Mouse (Mus musculus): ENCODE data around the gene Opcml. TPM values are rescaled to one million over a fixed set of nuclear protein-coding genes. Genes with fewer than 3 reads are reported as not detected.

The Opcml gene
- polyA plus RNA-seq, 1 experiment: not detected

GRCm38 (mm10) chr9:28405816-28406215 is 615.2 kb downstream of the Opcml start:
- H3K4me1 ChIP-seq (ENCODE audit: control insufficient read depth, insufficient read depth, low read length): no peaks in the 10 kb centered on the region
- no peaks in the 10 kb centered on the region for H3K36me3 ChIP-seq (ENCODE audit: control insufficient read depth, insufficient read depth, low read length, poor library complexity, severe bottlenecking)
- no peak overlapping the region for H3K27ac ChIP-seq (ENCODE audit: insufficient read depth, low read length)
- no peak overlapping the region for H3K9ac ChIP-seq (ENCODE audit: low read depth, poor library complexity, severe bottlenecking)
- TF ChIP-seq EP300 (IDR thresholded peaks at IDR 0.05; ENCODE audit: insufficient read depth, low read depth, low read length) (no peak), CTCF (IDR thresholded peaks at IDR 0.05; ENCODE audit: low read depth, low read length) (no peak), POLR2A (IDR thresholded peaks at IDR 0.05; ENCODE audit: insufficient read depth, low read length) (no peak)
- no peak overlapping the region for H3K4me3 ChIP-seq (ENCODE audit: low read depth, low read length)
- no peaks in the 10 kb centered on the region for H3K9me3 ChIP-seq (replicated peaks; ENCODE audit: control insufficient read depth, insufficient read depth, low read length, poor library complexity, severe bottlenecking)
- peaks cover 6% of the 10 kb centered on the region for H3K27me3 ChIP-seq (ENCODE audit: control insufficient read depth, insufficient read depth, low read length, poor library complexity, severe bottlenecking)

GRCm38 (mm10) chr9:28420808-28421207 is 630.2 kb downstream of the Opcml start:
- Histone ChIP-seq H3K36me3 (ENCODE audit: control insufficient read depth, insufficient read depth, low read length, poor library complexity, severe bottlenecking) (no peaks in the 10 kb centered on the region), H3K27me3 (ENCODE audit: control insufficient read depth, insufficient read depth, low read length, poor library complexity, severe bottlenecking) (no peaks in the 10 kb centered on the region)
- no peak for TF ChIP-seq EP300 (IDR thresholded peaks at IDR 0.05; ENCODE audit: insufficient read depth, low read depth, low read length)
- no peak for TF ChIP-seq CTCF (IDR thresholded peaks at IDR 0.05; ENCODE audit: low read depth, low read length)

GRCm38 (mm10) chr9:28423407-28423806 is 632.8 kb downstream of the Opcml start:
- Histone ChIP-seq H3K4me3 (ENCODE audit: low read depth, low read length) (no peak overlapping the region), H3K27ac (ENCODE audit: insufficient read depth, low read length) (no peak overlapping the region), H3K27me3 (ENCODE audit: control insufficient read depth, insufficient read depth, low read length, poor library complexity, severe bottlenecking) (no peaks in the 10 kb centered on the region), H3K4me1 (ENCODE audit: control insufficient read depth, insufficient read depth, low read length) (no peaks in the 10 kb centered on the region), H3K9me3 (replicated peaks; ENCODE audit: control insufficient read depth, insufficient read depth, low read length, poor library complexity, severe bottlenecking) (no peaks in the 10 kb centered on the region), H3K9ac (ENCODE audit: low read depth, poor library complexity, severe bottlenecking) (no peak overlapping the region), H3K36me3 (ENCODE audit: control insufficient read depth, insufficient read depth, low read length, poor library complexity, severe bottlenecking) (no peaks in the 10 kb centered on the region)
- TF ChIP-seq CTCF (IDR thresholded peaks at IDR 0.05; ENCODE audit: low read depth, low read length) (no peak), POLR2A (IDR thresholded peaks at IDR 0.05; ENCODE audit: insufficient read depth, low read length) (no peak), EP300 (IDR thresholded peaks at IDR 0.05; ENCODE audit: insufficient read depth, low read depth, low read length) (no peak)

More at GRCm38 (mm10) chr9:28420808-28421207, 630.2 kb downstream of the Opcml start:
- Histone ChIP-seq H3K27ac (ENCODE audit: insufficient read depth, low read length) (no peak overlapping the region), H3K4me1 (ENCODE audit: control insufficient read depth, insufficient read depth, low read length) (no peaks in the 10 kb centered on the region), H3K9ac (ENCODE audit: low read depth, poor library complexity, severe bottlenecking) (no peak overlapping the region), H3K4me3 (ENCODE audit: low read depth, low read length) (no peak overlapping the region), H3K9me3 (replicated peaks; ENCODE audit: control insufficient read depth, insufficient read depth, low read length, poor library complexity, severe bottlenecking) (no peaks in the 10 kb centered on the region)

- H3K36me3 ChIP-seq (ENCODE audit: control insufficient read depth, insufficient read depth, low read length, poor library complexity, severe bottlenecking): no peaks in the 10 kb centered on the region
- no peak overlapping the region for H3K9ac ChIP-seq (ENCODE audit: low read depth, poor library complexity, severe bottlenecking)
- TF ChIP-seq POLR2A (IDR thresholded peaks at IDR 0.05; ENCODE audit: insufficient read depth, low read length) (no peak), EP300 (IDR thresholded peaks at IDR 0.05; ENCODE audit: insufficient read depth, low read depth, low read length) (no peak)
- no peaks in the 10 kb centered on the region for H3K27me3 ChIP-seq (ENCODE audit: control insufficient read depth, insufficient read depth, low read length, poor library complexity, severe bottlenecking)
- no peak overlapping the region for H3K4me3 ChIP-seq (ENCODE audit: low read depth, low read length)
- H3K4me1 ChIP-seq (ENCODE audit: control insufficient read depth, insufficient read depth, low read length): no peaks in the 10 kb centered on the region
- no peaks in the 10 kb centered on the region for H3K9me3 ChIP-seq (replicated peaks; ENCODE audit: control insufficient read depth, insufficient read depth, low read length, poor library complexity, severe bottlenecking)
- no peak overlapping the region for H3K27ac ChIP-seq (ENCODE audit: insufficient read depth, low read length)
Measured at GRCm38 (mm10) chr9:28432159-28432558, 641.6 kb downstream of the Opcml start.

- no peaks in the 10 kb centered on the region for H3K27me3 ChIP-seq (ENCODE audit: control insufficient read depth, insufficient read depth, low read length, poor library complexity, severe bottlenecking)
- H3K9ac ChIP-seq (ENCODE audit: low read depth, poor library complexity, severe bottlenecking): no peak overlapping the region
- no peaks in the 10 kb centered on the region for H3K9me3 ChIP-seq (replicated peaks; ENCODE audit: control insufficient read depth, insufficient read depth, low read length, poor library complexity, severe bottlenecking)
- H3K4me1 ChIP-seq (ENCODE audit: control insufficient read depth, insufficient read depth, low read length): peaks cover 2% of the 10 kb centered on the region
- H3K36me3 ChIP-seq (ENCODE audit: control insufficient read depth, insufficient read depth, low read length, poor library complexity, severe bottlenecking): no peaks in the 10 kb centered on the region
- no peak overlapping the region for H3K4me3 ChIP-seq (ENCODE audit: low read depth, low read length)
- TF ChIP-seq EP300 (IDR thresholded peaks at IDR 0.05; ENCODE audit: insufficient read depth, low read depth, low read length) (no peak), POLR2A (IDR thresholded peaks at IDR 0.05; ENCODE audit: insufficient read depth, low read length) (no peak), CTCF (IDR thresholded peaks at IDR 0.05; ENCODE audit: low read depth, low read length) (no peak)
- no peak overlapping the region for H3K27ac ChIP-seq (ENCODE audit: insufficient read depth, low read length)
Measured at GRCm38 (mm10) chr9:28438752-28439151, 648.2 kb downstream of the Opcml start.

GRCm38 (mm10) chr9:28439433-28440191 is 649.0 kb downstream of the Opcml start:
- Histone ChIP-seq H3K27ac (ENCODE audit: insufficient read depth, low read length) (no peak overlapping the region), H3K9me3 (replicated peaks; ENCODE audit: control insufficient read depth, insufficient read depth, low read length, poor library complexity, severe bottlenecking) (no peaks in the 10 kb centered on the region), H3K9ac (ENCODE audit: low read depth, poor library complexity, severe bottlenecking) (no peak overlapping the region), H3K4me1 (ENCODE audit: control insufficient read depth, insufficient read depth, low read length) (peaks cover 2% of the 10 kb centered on the region), H3K36me3 (ENCODE audit: control insufficient read depth, insufficient read depth, low read length, poor library complexity, severe bottlenecking) (no peaks in the 10 kb centered on the region), H3K4me3 (ENCODE audit: low read depth, low read length) (no peak overlapping the region), H3K27me3 (ENCODE audit: control insufficient read depth, insufficient read depth, low read length, poor library complexity, severe bottlenecking) (no peaks in the 10 kb centered on the region)
- TF ChIP-seq CTCF (IDR thresholded peaks at IDR 0.05; ENCODE audit: low read depth, low read length) (no peak), EP300 (IDR thresholded peaks at IDR 0.05; ENCODE audit: insufficient read depth, low read depth, low read length) (no peak), POLR2A (IDR thresholded peaks at IDR 0.05; ENCODE audit: insufficient read depth, low read length) (no peak)

Measured in ES-Bruce4 (cell line).